ENCODE assay signal across 7 mouse cellular contexts in the genomic region with DNA sequence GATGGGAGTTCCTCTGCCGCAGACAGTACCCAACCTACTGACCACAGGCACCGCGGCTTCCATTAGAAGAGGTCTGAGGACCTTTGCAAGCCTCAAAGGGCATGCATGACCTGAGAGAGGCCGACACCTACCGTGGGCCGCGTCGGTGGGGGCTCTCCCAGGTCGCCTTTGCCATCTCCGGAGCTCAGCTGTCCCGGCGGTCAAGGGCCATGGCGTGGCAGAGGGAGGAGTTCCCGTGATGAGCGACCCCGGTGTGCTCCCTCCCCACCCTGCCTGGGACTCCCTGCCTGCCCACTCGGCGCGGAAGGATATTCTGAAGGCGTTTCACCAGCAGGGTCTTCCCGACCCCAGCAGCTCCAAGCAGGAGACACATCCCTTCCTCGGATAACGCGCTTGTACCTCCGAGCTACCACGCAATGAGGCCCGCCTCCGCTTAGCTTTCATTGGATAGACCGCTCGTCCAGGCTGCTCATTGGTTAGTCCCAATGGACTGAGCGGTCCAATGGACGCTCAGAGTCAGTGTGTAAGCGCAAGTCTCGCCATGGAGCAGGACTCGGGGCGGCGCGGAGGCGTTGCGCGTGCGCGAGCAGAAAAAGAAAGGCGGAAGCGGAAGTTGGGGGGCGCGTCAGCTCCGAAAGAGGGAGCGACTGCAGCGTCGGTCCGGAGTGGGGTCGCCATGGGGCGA. TPM values are rescaled to one million over a fixed set of nuclear protein-coding genes. Genes with fewer than 3 reads are reported as not detected.
DNase-seq lines count a peak whose midpoint lies in the region; ATAC-seq lines count a peak whose summit lies in the region.

Gene Arl16, minus strand, starts transcription at position 557 of the 685 bp plus-strand sequence.

- DNase-seq in adrenal gland, adult 8-10 months, result peak; percentile 91
- peak; percentile 97 for DNase-seq in embryo, embryonic 9.5 days (ENCODE audit: extremely low spot score)
- DNase-seq in gastrocnemius, postnatal 4 days (ENCODE audit: low spot score in 2 of 2), result peak; percentile 85 to 93
- DNase-seq in left cerebral cortex, postnatal 36 days (ENCODE audit: low spot score in 2 of 2), result peak; percentile 93
- peak; percentile 99 for DNase-seq in midbrain, embryonic 11.5 days (ENCODE audit: low spot score, missing footprints)
- DNase-seq in skeletal muscle tissue, adult 2 months (ENCODE audit: low read depth, low spot score), result peak; percentile 98

- intact Hi-C loops in left cerebral cortex, postnatal 36 days (cut with DNase I), result loop anchor here (1.0 kb wide), 1 partner anchor 17 kb away; the partner anchor contains the start of gene Mrpl12

- ATAC-seq in intestine, embryonic 16.5 days, result peak; percentile 100
- peak; percentile 100 for ATAC-seq in midbrain, embryonic 11.5 days (ENCODE audit: low FRiP score)

- peak within 1 kb of the TSS; percentile 86 for H3K9ac ChIP-seq in intestine, embryonic 16.5 days (ENCODE audit: low read depth, low read length)
- H3K9ac ChIP-seq in midbrain, embryonic 11.5 days (ENCODE audit: low read length), result peak within 1 kb of the TSS; percentile 88

- H3K4me2 ChIP-seq in intestine, embryonic 16.5 days (ENCODE audit: low read depth, low read length), result peak within 1 kb of the TSS; percentile 82
- peak within 1 kb of the TSS; percentile 96 for H3K4me2 ChIP-seq in midbrain, embryonic 11.5 days

- H3K27ac ChIP-seq in intestine, embryonic 16.5 days (ENCODE audit: low read length), result peak within 1 kb of the TSS; percentile 52
- peak within 1 kb of the TSS; percentile 69 for H3K27ac ChIP-seq in midbrain, embryonic 11.5 days (ENCODE audit: low read depth, low read length)

- H3K36me3 ChIP-seq in intestine, embryonic 16.5 days (ENCODE audit: control insufficient read depth, insufficient read depth, low read length), result peaks cover 13% of the 10 kb centered on the region; the same call in 1 of the 2 replicates
- H3K36me3 ChIP-seq in midbrain, embryonic 11.5 days (ENCODE audit: control insufficient read depth, insufficient read depth, low read length), result peaks cover 14% of the 10 kb centered on the region

- H3K27me3 ChIP-seq in intestine, embryonic 16.5 days (replicated peaks; ENCODE audit: control insufficient read depth, insufficient read depth, low read length), result no peaks in the 10 kb centered on the region
- H3K27me3 ChIP-seq in midbrain, embryonic 11.5 days (ENCODE audit: control insufficient read depth, insufficient read depth, low read length), result no peaks in the 10 kb centered on the region

- no peaks in the 10 kb centered on the region for H3K9me3 ChIP-seq in intestine, embryonic 16.5 days (ENCODE audit: control insufficient read depth, low read length)
- H3K9me3 ChIP-seq in midbrain, embryonic 11.5 days (ENCODE audit: control insufficient read depth, low read length), result no peaks in the 10 kb centered on the region

- under 1% methylated on average over 53 of the region's 54 CpGs for WGBS in intestine, embryonic 16.5 days
- WGBS in midbrain, embryonic 11.5 days, result under 1% methylated on average over 54 of the region's 54 CpGs

- H3K4me1 ChIP-seq in intestine, embryonic 16.5 days (ENCODE audit: control insufficient read depth, insufficient read depth, low read length), result peaks cover 19% of the 10 kb centered on the region
- H3K4me1 ChIP-seq in midbrain, embryonic 11.5 days (ENCODE audit: control insufficient read depth, insufficient read depth, low read length), result peaks cover 15% of the 10 kb centered on the region

- peak within 1 kb of the TSS; percentile 92 for H3K4me3 ChIP-seq in intestine, embryonic 16.5 days (ENCODE audit: low read length)
- H3K4me3 ChIP-seq in midbrain, embryonic 11.5 days (ENCODE audit: low read depth, low read length), result peak within 1 kb of the TSS; percentile 92

RNA-seq across cellular contexts. Expression of gene Arl16, which starts in this region (rescaled TPM):
- total RNA-seq in adrenal gland, adult 8-10 months (2022), result 10 to 100 TPM; 22.8 to 38.7 (median 29.5) TPM
- 10 to 100 TPM; 20.8 to 23.8 TPM for total RNA-seq in gastrocnemius, postnatal 4 days (2021)
- 32.6 and 38.9 TPM in 2 replicates for polyA plus RNA-seq in intestine, embryonic 16.5 days (2015; fragmentation: Nextera tagmentation; extraction: Ambion mirVana)
- total RNA-seq in left cerebral cortex, postnatal 36 days (2021), result 10 to 100 TPM; 49.3 to 55.0 TPM
- polyA plus RNA-seq in midbrain, embryonic 11.5 days (2014; fragmentation: Nextera tagmentation; extraction: Ambion mirVana), result 48.0 and 53.0 TPM in 2 replicates

Comparison
In these comparisons a context has a peak if more than half of its experiments do, and no peak if none do; other contexts are left out.
1. Peak in every context shown above with its lines: DNase-seq, ATAC-seq, H3K4me3 ChIP-seq and H3K27ac ChIP-seq.